Mouse (Mus musculus) embryonic facial prominence, embryonic 13.5 days (tissue): Measurements from ENCODE around the gene Satb2. TPM values are rescaled to one million over a fixed set of nuclear protein-coding genes. Genes with fewer than 3 reads are reported as not detected.

Experiments
- ATAC-seq: fragments of 200-750 bp; cut with Nextera tagmentation; 2 replicates; pipeline ENCODE4 v1.8.0; 2017; ENCODE audit warnings: low read depth; ENCODE audit not compliant: insufficient number of reproducible peaks, insufficient read depth, low FRiP score, low TSS enrichment
- H3K27ac ChIP-seq: fragments of 300-500 bp; sonication (generic); 2 replicates; pipeline ENCODE4 v1.5.1; 2015; ENCODE audit warnings: moderate library complexity, mild to moderate bottlenecking, inconsistent platforms
- H3K27me3 ChIP-seq: fragments of 300-500 bp; sonication (generic); 2 replicates; pipeline ENCODE4 v1.6.1; 2015; ENCODE audit warnings: mild to moderate bottlenecking, inconsistent platforms
- H3K36me3 ChIP-seq: fragments of 300-500 bp; sonication (generic); 2 replicates; pipeline ENCODE4 v1.6.1; 2015; ENCODE audit warnings: mild to moderate bottlenecking, inconsistent platforms
- H3K4me1 ChIP-seq: fragments of 300-500 bp; sonication (generic); 2 replicates; pipeline ENCODE4 v1.6.1; 2015; ENCODE audit warnings: inconsistent platforms
- H3K4me2 ChIP-seq: fragments of 300-500 bp; sonication (generic); 2 replicates; pipeline ENCODE4 v1.6.1; 2015; ENCODE audit warnings: moderate library complexity, mild to moderate bottlenecking, inconsistent platforms
- H3K4me3 ChIP-seq: fragments of 300-500 bp; sonication (generic); 2 replicates; pipeline ENCODE4 v1.5.1; 2015; ENCODE audit warnings: mild to moderate bottlenecking, inconsistent platforms
- H3K9ac ChIP-seq: fragments of 300-500 bp; sonication (generic); 2 replicates; pipeline ENCODE4 v1.6.1; 2015; ENCODE audit warnings: mild to moderate bottlenecking, inconsistent platforms
- H3K9me3 ChIP-seq: fragments of 300-500 bp; sonication (generic); 2 replicates; pipeline ENCODE4 v1.6.1; 2016; ENCODE audit warnings: inconsistent platforms
- WGBS: fragments of 180-500 bp; shearing (Covaris S2); methylation state at CpG from one replicate; pipeline ENCODE4 v1.1.7; 2015; ENCODE audit warnings: mixed read lengths; 5-methylcytosine and 5-hydroxymethylcytosine counted together
- polyA plus RNA-seq: library from polyadenylated mRNA; unstranded; fragments of >200 nt; fragmentation: Nextera tagmentation; extraction: Ambion mirVana; gene quantifications from 2 replicates; pipeline ENCODE4 v1.2.1, GENCODE M21; 2015

Satb2 gene
- polyA plus RNA-seq, 1 experiment from 2014 or later: 23.9 TPM

- Histone ChIP-seq H3K36me3 (no peaks in the 10 kb centered on the region), H3K4me2 (no peak overlapping the region), H3K9ac (no peak overlapping the region), H3K4me3 (no peak overlapping the region), H3K27me3 (no peaks in the 10 kb centered on the region), H3K27ac (no peak overlapping the region), H3K9me3 (no peaks in the 10 kb centered on the region), H3K4me1 (no peaks in the 10 kb centered on the region)
- 88% methylated on average over 6 of the region's 6 CpGs for WGBS
- ATAC-seq: no peak
Measured at GRCm38 (mm10) chr1:56914279-56914678, 64.2 kb downstream of the Satb2 start.

DNA sequence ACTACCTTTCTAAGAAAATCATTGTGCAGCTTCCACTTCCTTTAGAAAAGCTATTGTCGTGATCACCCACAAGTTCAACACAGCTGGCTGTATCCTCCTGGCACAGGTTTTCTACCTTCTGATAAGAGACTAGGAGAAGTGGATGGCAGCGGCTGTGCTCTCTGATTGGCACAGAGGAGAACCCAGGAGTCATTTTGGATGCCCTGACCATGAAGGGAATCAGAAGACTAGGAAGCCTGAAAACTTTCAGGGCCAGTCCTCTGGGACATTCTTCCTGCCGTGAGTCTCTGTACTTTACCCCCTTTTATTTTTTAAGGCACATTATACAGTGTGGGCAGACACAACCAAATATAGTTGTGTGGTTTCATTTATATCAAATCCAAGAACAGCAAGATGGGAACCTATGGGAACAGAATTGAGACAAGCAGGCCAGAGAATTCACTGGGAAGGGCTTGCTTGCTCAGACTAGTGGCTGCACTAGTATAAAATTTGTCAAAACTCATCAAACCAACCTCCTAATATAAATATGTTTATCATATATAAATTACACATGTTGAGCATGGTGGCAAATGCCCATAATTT lies 77.7 kb downstream of the Satb2 start:
- WGBS: 72% methylated on average over 3 of the region's 3 CpGs

GRCm38 (mm10) chr1:56900187-56900586 lies 78.3 kb downstream of the Satb2 start:
- Histone ChIP-seq H3K36me3 (peaks cover 14% of the 10 kb centered on the region; the same call in 1 of the 2 replicates), H3K27me3 (no peaks in the 10 kb centered on the region; the same call in 1 of the 2 replicates), H3K9ac (no peak overlapping the region), H3K4me3 (no peak overlapping the region), H3K9me3 (no peaks in the 10 kb centered on the region), H3K27ac (no peak overlapping the region), H3K4me1 (0 out of 2 replicates have a peak, but pooled peaks cover 4% of the 10 kb centered on the region), H3K4me2 (no peak overlapping the region)
- WGBS: 72% methylated on average over 9 of the region's 9 CpGs
- ATAC-seq: no peak

More for the DNA sequence above, 77.7 kb downstream of the Satb2 start:
- Histone ChIP-seq H3K9me3 (no peaks in the 10 kb centered on the region), H3K4me1 (0 out of 2 replicates have a peak, but pooled peaks cover 4% of the 10 kb centered on the region), H3K4me2 (no peak overlapping the region), H3K36me3 (peaks cover 14% of the 10 kb centered on the region; the same call in 1 of the 2 replicates), H3K4me3 (no peak overlapping the region), H3K27me3 (no peaks in the 10 kb centered on the region; the same call in 1 of the 2 replicates), H3K9ac (0 out of 2 replicates have a peak overlapping the region, but pooled peaks have one; percentile 4), H3K27ac (no peak overlapping the region)
- no peak for ATAC-seq

GRCm38 (mm10) chr1:56898606-56899396 lies 79.6 kb downstream of the Satb2 start:
- no peaks in the 10 kb centered on the region for H3K9me3 ChIP-seq
- H3K9ac ChIP-seq: no peak overlapping the region
- peaks cover 14% of the 10 kb centered on the region; the same call in 1 of the 2 replicates for H3K36me3 ChIP-seq
- WGBS: 42% methylated on average over 13 of the region's 13 CpGs
- no peaks in the 10 kb centered on the region; the same call in 1 of the 2 replicates for H3K27me3 ChIP-seq
- H3K4me3 ChIP-seq: no peak overlapping the region
- H3K27ac ChIP-seq: no peak overlapping the region
- no peak overlapping the region for H3K4me2 ChIP-seq
- no peak for ATAC-seq
- H3K4me1 ChIP-seq: 0 out of 2 replicates have a peak, but pooled peaks cover 4% of the 10 kb centered on the region

DNA sequence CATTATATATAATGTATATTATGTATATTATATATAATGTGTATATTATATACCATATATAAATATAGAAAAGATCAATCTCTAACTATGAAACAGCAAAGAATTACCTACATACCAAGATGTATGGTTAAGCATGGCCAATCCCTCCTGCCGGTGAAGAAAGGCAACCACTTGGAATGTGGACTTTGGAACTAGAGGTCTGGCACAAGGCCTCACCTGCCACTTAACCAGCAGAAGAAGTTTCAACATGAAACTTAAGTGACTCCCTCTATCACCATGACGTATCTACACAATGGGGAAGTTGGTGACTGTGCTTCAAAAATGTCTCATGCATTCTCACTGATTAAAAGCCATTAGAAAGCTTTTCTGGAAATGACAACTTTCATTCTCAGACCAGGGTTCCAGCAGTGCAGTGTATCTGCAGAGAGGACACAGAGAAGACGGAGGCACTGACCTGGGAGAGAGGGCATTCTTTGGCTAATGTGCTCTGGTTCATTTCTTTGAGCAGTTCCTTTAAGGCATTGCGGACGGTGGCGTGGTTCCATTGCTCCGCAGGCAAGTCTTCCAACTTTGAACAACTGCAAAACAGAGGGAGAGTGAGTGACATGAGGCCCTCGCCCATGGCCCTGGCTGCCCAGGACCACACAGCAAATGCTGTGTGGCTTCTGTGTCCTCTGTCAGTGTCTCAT lies 80.8 kb downstream of the Satb2 start:
- H3K36me3 ChIP-seq: peaks cover 18% of the 10 kb centered on the region
- 0 out of 2 replicates have a peak, but pooled peaks cover 4% of the 10 kb centered on the region for H3K4me1 ChIP-seq
- no peak for ATAC-seq
- no peak overlapping the region for H3K9ac ChIP-seq
- H3K9me3 ChIP-seq: no peaks in the 10 kb centered on the region
- 92% methylated on average over 8 of the region's 8 CpGs for WGBS
- no peak overlapping the region for H3K27ac ChIP-seq
- H3K4me3 ChIP-seq: no peak overlapping the region
- no peak overlapping the region for H3K4me2 ChIP-seq
- H3K27me3 ChIP-seq: peaks cover 2% of the 10 kb centered on the region; the same call in 1 of the 2 replicates

GRCm38 (mm10) chr1:56896670-56897069 lies 81.8 kb downstream of the Satb2 start:
- Histone ChIP-seq H3K36me3 (peaks cover 21% of the 10 kb centered on the region), H3K27ac (no peak overlapping the region), H3K9ac (no peak overlapping the region), H3K4me3 (no peak overlapping the region), H3K4me1 (0 out of 2 replicates have a peak, but pooled peaks cover under 1% of the 10 kb centered on the region), H3K4me2 (no peak overlapping the region), H3K9me3 (no peaks in the 10 kb centered on the region), H3K27me3 (0 out of 2 replicates have a peak, but pooled peaks cover 4% of the 10 kb centered on the region)
- WGBS: 91% methylated on average over 3 of the region's 3 CpGs
- ATAC-seq: no peak

- 83% methylated on average over 5 of the region's 5 CpGs for WGBS
- ATAC-seq: no peak
Measured at GRCm38 (mm10) chr1:56892766-56893165, 85.7 kb downstream of the Satb2 start.

GRCm38 (mm10) chr1:56888939-56889338 lies 89.5 kb downstream of the Satb2 start:
- peaks cover 3% of the 10 kb centered on the region; the same call in 1 of the 2 replicates for H3K4me1 ChIP-seq
- H3K36me3 ChIP-seq: peaks cover 14% of the 10 kb centered on the region; the same call in 1 of the 2 replicates
- 76% methylated on average over 1 of the region's 1 CpGs for WGBS
- no peak for ATAC-seq
- H3K4me2 ChIP-seq: no peak overlapping the region
- no peak overlapping the region for H3K27ac ChIP-seq
- H3K9me3 ChIP-seq: no peaks in the 10 kb centered on the region
- no peak overlapping the region for H3K9ac ChIP-seq
- no peak overlapping the region for H3K4me3 ChIP-seq
- 0 out of 2 replicates have a peak, but pooled peaks cover 4% of the 10 kb centered on the region for H3K27me3 ChIP-seq

More at GRCm38 (mm10) chr1:56892766-56893165, 85.7 kb downstream of the Satb2 start:
- Histone ChIP-seq H3K9me3 (no peaks in the 10 kb centered on the region), H3K27me3 (0 out of 2 replicates have a peak, but pooled peaks cover 4% of the 10 kb centered on the region), H3K36me3 (peaks cover 16% of the 10 kb centered on the region; the same call in 1 of the 2 replicates), H3K4me3 (no peak overlapping the region), H3K9ac (no peak overlapping the region), H3K4me2 (no peak overlapping the region), H3K4me1 (peaks cover 3% of the 10 kb centered on the region; the same call in 1 of the 2 replicates), H3K27ac (no peak overlapping the region)

- 0 out of 2 replicates have a peak, but pooled peaks cover 1% of the 10 kb centered on the region for H3K27me3 ChIP-seq
- H3K4me2 ChIP-seq: no peak overlapping the region
- no peak for ATAC-seq
- H3K9me3 ChIP-seq: no peaks in the 10 kb centered on the region
- no peak overlapping the region for H3K9ac ChIP-seq
- peaks cover 9% of the 10 kb centered on the region; the same call in 1 of the 2 replicates for H3K36me3 ChIP-seq
- H3K4me1 ChIP-seq: peaks cover 3% of the 10 kb centered on the region; the same call in 1 of the 2 replicates
- no peak overlapping the region for H3K27ac ChIP-seq
- H3K4me3 ChIP-seq: no peak overlapping the region
Measured at GRCm38 (mm10) chr1:56887524-56887923, 90.9 kb downstream of the Satb2 start.

GRCm38 (mm10) chr1:56871485-56871884 lies 107.0 kb downstream of the Satb2 start:
- no peak overlapping the region for H3K4me2 ChIP-seq
- 77% methylated on average over 8 of the region's 8 CpGs for WGBS
- H3K9me3 ChIP-seq: no peaks in the 10 kb centered on the region
- peaks cover 16% of the 10 kb centered on the region for H3K36me3 ChIP-seq
- H3K9ac ChIP-seq: no peak overlapping the region
- ATAC-seq: no peak
- no peak overlapping the region for H3K27ac ChIP-seq
- no peak overlapping the region for H3K4me3 ChIP-seq
- H3K27me3 ChIP-seq: no peaks in the 10 kb centered on the region
- no peaks in the 10 kb centered on the region for H3K4me1 ChIP-seq

DNA sequence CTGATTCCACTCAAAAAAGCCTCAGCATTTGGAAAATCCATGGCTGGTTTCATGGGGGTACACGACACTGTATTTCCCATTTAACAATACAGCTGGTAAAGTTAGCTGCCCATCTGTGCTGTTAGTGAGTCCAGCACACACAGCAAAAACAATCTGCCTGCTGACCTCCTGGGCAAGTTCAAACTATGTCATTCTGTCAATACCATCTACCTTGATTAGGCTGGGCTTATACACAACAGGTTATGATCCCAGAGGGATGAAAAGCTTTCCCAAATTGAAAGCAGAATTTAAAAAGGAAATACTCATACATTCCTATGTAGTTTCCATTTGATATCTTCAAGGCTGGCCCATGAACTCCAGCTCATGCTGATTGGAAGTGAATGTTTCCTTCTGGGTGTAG lies 113.2 kb downstream of the Satb2 start:
- Histone ChIP-seq H3K4me3 (no peak overlapping the region), H3K36me3 (0 out of 2 replicates have a peak, but pooled peaks cover under 1% of the 10 kb centered on the region), H3K27ac (no peak overlapping the region), H3K9me3 (no peaks in the 10 kb centered on the region), H3K4me2 (no peak overlapping the region), H3K27me3 (no peaks in the 10 kb centered on the region), H3K9ac (no peak overlapping the region), H3K4me1 (peaks cover 13% of the 10 kb centered on the region)
- 61% methylated on average over 1 of the region's 1 CpGs for WGBS
- no peak for ATAC-seq
